Mouse (Mus musculus) ES-E14 (cell line): ENCODE results near the gene Fam172a. TPM values are rescaled to one million over a fixed set of nuclear protein-coding genes. Genes with fewer than 3 reads are reported as not detected.

Experiments used
- DNase-seq: peaks from one replicate; pipeline ENCODE4 v3.0.0-alpha.2; 2013; ENCODE audit warnings: low read depth, low spot score
- H3K27ac ChIP-seq: 2 replicates; pipeline ENCODE4 v1.5.1; 2012; ENCODE audit warnings: low read depth, mild to moderate bottlenecking, low read length, moderate library complexity, mixed read lengths; ENCODE audit not compliant: poor library complexity, insufficient read depth, severe bottlenecking
- H3K36me3 ChIP-seq: 2 replicates; pipeline ENCODE4 v1.6.1; 2012; ENCODE audit warnings: mild to moderate bottlenecking, low read length, moderate library complexity, mixed read lengths; ENCODE audit not compliant: control insufficient read depth, poor library complexity, insufficient read depth, severe bottlenecking
- H3K4me1 ChIP-seq, 2 experiments: fragments of 150-350 bp in 1 of 2; sonication (generic) in 1 of 2; 2 replicates each; pipeline ENCODE4 v1.6.1; 2012; ENCODE audit warnings: low read length in 2 of 2, mild to moderate bottlenecking in 1 of 2, mixed read lengths in 1 of 2; ENCODE audit not compliant: control insufficient read depth in 2 of 2, insufficient read depth in 2 of 2, poor library complexity in 1 of 2
- H3K4me3 ChIP-seq, 2 experiments: fragments of 150-350 bp in 1 of 2; sonication (generic) in 1 of 2; 2 replicates each; pipeline ENCODE4 v1.5.1; 2012; ENCODE audit warnings: low read length in 2 of 2, low read depth in 1 of 2, mild to moderate bottlenecking in 1 of 2, mixed read lengths in 1 of 2; ENCODE audit not compliant: insufficient read depth in 1 of 2, poor library complexity in 1 of 2, severe bottlenecking in 1 of 2
- H3K9ac ChIP-seq: 2 replicates; pipeline ENCODE4 v1.6.1; 2012; ENCODE audit warnings: low read depth, mild to moderate bottlenecking, low read length, mixed read lengths; ENCODE audit not compliant: poor library complexity, insufficient read depth, severe bottlenecking
- H3K9me3 ChIP-seq: fragments of 150-350 bp; sonication (generic); 2 replicates; pipeline ENCODE4 v1.6.1; 2012; ENCODE audit warnings: low read depth, mild to moderate bottlenecking, low read length; ENCODE audit not compliant: control insufficient read depth, insufficient read depth
- CHD2 ChIP-seq: IDR thresholded peaks from 2 replicates; pipeline ENCODE4 v1.6.1; 2014; ENCODE audit warnings: mild to moderate bottlenecking, low read depth, low read length, inconsistent platforms
- HCFC1 ChIP-seq: IDR thresholded peaks from 2 replicates; pipeline ENCODE4 v1.6.1; 2012; ENCODE audit warnings: low read length, inconsistent platforms, borderline replicate concordance; ENCODE audit not compliant: insufficient read depth
- MAFK ChIP-seq: IDR thresholded peaks from 2 replicates; pipeline ENCODE4 v1.6.1; 2014; ENCODE audit warnings: mild to moderate bottlenecking, low read depth, low read length, inconsistent platforms; ENCODE audit not compliant: insufficient read depth
- ZC3H11A ChIP-seq: IDR thresholded peaks from 2 replicates; pipeline ENCODE4 v1.6.1; 2012; ENCODE audit warnings: low read depth, mild to moderate bottlenecking, inconsistent platforms, low read length, borderline replicate concordance
- ZNF384 ChIP-seq: IDR thresholded peaks from 2 replicates; pipeline ENCODE4 v1.6.1; 2012; ENCODE audit warnings: low read depth, low read length, inconsistent platforms
- in situ Hi-C, 2 experiments: fragments of 600-800 bp; cut with MboI; formaldehyde crosslinking; loops; one replicate each; pipeline ENCODE4 v1.15.1; 2025; ENCODE audit warnings: low sequenced_read_pairs in 2 of 2, inconsistent platforms in 1 of 2; ENCODE audit not compliant: unreplicated experiment in 2 of 2
- total RNA-seq: library from RNA; depleted of rRNA; stranded (reverse); fragments of 300-350 nt; gene quantifications from 2 replicates; pipeline ENCODE4 v1.2.3, GENCODE M21; 2012

Fam172a gene
- total RNA-seq, 1 experiment = 8.7 TPM

- Histone ChIP-seq H3K4me1 (no peaks in the 10 kb centered on the region), H3K4me3 (no peak overlapping the region), H3K9me3 (no peaks in the 10 kb centered on the region), H3K27ac (no peak overlapping the region), H3K9ac (no peak overlapping the region), H3K36me3 (no peaks in the 10 kb centered on the region)
- in situ Hi-C loops = no loop called here
- TF ChIP-seq ZC3H11A (no peak), ZNF384 (no peak), MAFK (no peak), CHD2 (no peak), HCFC1 (no peak)
- no peak for DNase-seq
These were observed 460.3 kb downstream of the Fam172a start for GRCm38 (mm10) chr13:78162149-78162548.

- H3K27ac ChIP-seq = no peak overlapping the region
- H3K4me3 ChIP-seq = peak overlapping the region; percentile 66 to 79
- in situ Hi-C loops = no loop called here
- H3K4me1 ChIP-seq = no peaks in the 10 kb centered on the region
- H3K9me3 ChIP-seq = no peaks in the 10 kb centered on the region
- TF ChIP-seq CHD2 (no peak), MAFK (no peak), HCFC1 (no peak), ZNF384 (no peak), ZC3H11A (no peak)
- no peaks in the 10 kb centered on the region for H3K36me3 ChIP-seq
- H3K9ac ChIP-seq = peak overlapping the region; percentile 51
- peak; percentile 74 for DNase-seq
These were observed 461.5 kb downstream of the Fam172a start for GRCm38 (mm10) chr13:78163087-78163958.

GRCm38 (mm10) chr13:78164941-78165340 is 463.1 kb downstream of the Fam172a start:
- in situ Hi-C loops = no loop called here
- Histone ChIP-seq H3K9ac (no peak overlapping the region), H3K4me1 (no peaks in the 10 kb centered on the region), H3K9me3 (no peaks in the 10 kb centered on the region), H3K4me3 (no peak overlapping the region), H3K36me3 (no peaks in the 10 kb centered on the region), H3K27ac (no peak overlapping the region)
- no peak for DNase-seq
- TF ChIP-seq ZNF384 (no peak), HCFC1 (no peak), CHD2 (no peak), MAFK (no peak), ZC3H11A (no peak)

- TF ChIP-seq CHD2 (no peak), HCFC1 (no peak), MAFK (no peak)
- Histone ChIP-seq H3K4me3 (no peak overlapping the region), H3K9ac (no peak overlapping the region), H3K4me1 (peaks cover 0 to 1% of the 10 kb centered on the region in 2 experiments; a peak in 1 of 4 replicates), H3K36me3 (no peaks in the 10 kb centered on the region), H3K27ac (no peak overlapping the region), H3K9me3 (no peaks in the 10 kb centered on the region)
- no peak for DNase-seq
- in situ Hi-C loops = no loop called here
These were observed 466.3 kb downstream of the Fam172a start for GRCm38 (mm10) chr13:78168166-78168565.
